Mouse (Mus musculus): ENCODE results near the gene Trem3. TPM values are rescaled to one million over a fixed set of nuclear protein-coding genes. Genes with fewer than 3 reads are reported as not detected.

Gene Trem3
- polyA plus RNA-seq (2011; ENCODE audit: insufficient read length, low read depth, missing spikeins): not detected in 2 replicates

DNA sequence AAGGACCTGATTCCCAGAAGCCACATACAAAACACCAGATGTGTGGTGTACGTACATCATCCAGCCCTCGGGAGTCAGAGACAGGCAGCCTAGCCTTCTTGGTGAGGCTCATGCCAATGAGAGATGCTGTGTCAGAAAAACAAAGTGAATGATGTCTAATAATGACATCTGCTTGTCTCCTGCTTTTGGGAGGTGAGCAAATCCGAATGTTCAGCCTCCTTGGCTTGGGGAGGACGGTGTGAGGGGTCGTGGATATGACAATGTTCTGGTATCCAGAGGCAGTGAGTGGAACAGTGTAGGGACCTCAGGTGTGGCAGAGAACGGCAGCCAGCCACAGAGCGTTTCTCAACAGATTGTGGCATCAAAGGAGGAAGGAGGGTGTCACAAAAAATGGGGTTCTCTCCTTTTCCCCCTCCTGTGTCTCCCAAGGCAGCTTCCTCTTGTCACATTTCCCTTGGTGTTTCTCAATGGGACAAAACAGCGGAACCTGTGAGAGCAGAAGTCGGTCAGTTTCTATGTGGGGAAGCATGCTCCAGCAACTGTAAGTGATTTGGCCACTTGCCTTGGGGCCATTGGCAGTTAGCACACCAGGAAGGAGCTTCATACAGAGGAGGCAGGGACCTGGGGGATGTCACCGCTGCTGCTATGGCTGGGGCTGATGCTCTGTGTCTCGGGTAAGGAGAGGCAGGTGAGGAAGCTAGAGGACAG is at the start of gene Trem3:
Gene Trem3, plus strand, starts transcription at position 557 of the 708 bp plus-strand sequence.
- no peak for TF ChIP-seq POLR2A (IDR thresholded peaks at IDR 0.05; ENCODE audit: low read depth, low read length)
- no peak for TF ChIP-seq CTCF (IDR thresholded peaks at IDR 0.05; ENCODE audit: borderline replicate concordance, insufficient read depth, low read length)

GRCm38 (mm10) chr17:48203086-48203485 is 44.5 kb upstream of the Trem3 start:
- H3K27ac ChIP-seq (ENCODE audit: insufficient read depth, low read length): no peak overlapping the region
- H3K4me3 ChIP-seq (ENCODE audit: insufficient read depth, low read length): no peak overlapping the region
- TF ChIP-seq CTCF (IDR thresholded peaks at IDR 0.05; ENCODE audit: borderline replicate concordance, insufficient read depth, low read length) (no peak), POLR2A (IDR thresholded peaks at IDR 0.05; ENCODE audit: low read depth, low read length) (no peak)
- H3K4me1 ChIP-seq (ENCODE audit: control insufficient read depth, insufficient read depth, low read length): no peaks in the 10 kb centered on the region

More for the DNA sequence above, at the start of gene Trem3:
- no peak within 1 kb of the TSS for H3K4me3 ChIP-seq (ENCODE audit: insufficient read depth, low read length)
- no peak within 1 kb of the TSS for H3K27ac ChIP-seq (ENCODE audit: insufficient read depth, low read length)
- H3K4me1 ChIP-seq (ENCODE audit: control insufficient read depth, insufficient read depth, low read length): no peaks in the 10 kb centered on the region

DNA sequence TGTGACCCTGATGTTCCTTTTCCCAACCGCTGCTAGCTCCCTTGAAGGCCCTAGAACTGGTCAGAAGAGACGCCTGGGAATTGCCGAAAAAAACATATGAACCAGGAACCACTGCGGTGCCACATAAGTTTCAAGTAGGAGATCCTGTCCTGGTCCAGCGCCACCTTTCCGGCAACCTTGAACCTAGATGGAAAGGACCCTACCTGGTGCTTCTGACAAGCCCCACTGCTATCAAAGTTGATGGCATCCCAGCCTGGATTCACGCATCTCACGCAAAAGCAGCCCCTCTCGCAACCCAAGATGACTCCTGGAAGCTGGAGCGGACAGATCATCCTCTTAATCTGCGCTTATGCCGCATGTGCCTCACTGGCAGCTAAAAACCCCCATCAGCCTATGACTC is 35.0 kb upstream of the Trem3 start:
- no peaks in the 10 kb centered on the region for H3K4me1 ChIP-seq (ENCODE audit: control insufficient read depth, insufficient read depth, low read length)
- TF ChIP-seq CTCF (IDR thresholded peaks at IDR 0.05; ENCODE audit: borderline replicate concordance, insufficient read depth, low read length) (no peak), POLR2A (IDR thresholded peaks at IDR 0.05; ENCODE audit: low read depth, low read length) (no peak)
- H3K27ac ChIP-seq (ENCODE audit: insufficient read depth, low read length): no peak overlapping the region
- H3K4me3 ChIP-seq (ENCODE audit: insufficient read depth, low read length): no peak overlapping the region

DNA sequence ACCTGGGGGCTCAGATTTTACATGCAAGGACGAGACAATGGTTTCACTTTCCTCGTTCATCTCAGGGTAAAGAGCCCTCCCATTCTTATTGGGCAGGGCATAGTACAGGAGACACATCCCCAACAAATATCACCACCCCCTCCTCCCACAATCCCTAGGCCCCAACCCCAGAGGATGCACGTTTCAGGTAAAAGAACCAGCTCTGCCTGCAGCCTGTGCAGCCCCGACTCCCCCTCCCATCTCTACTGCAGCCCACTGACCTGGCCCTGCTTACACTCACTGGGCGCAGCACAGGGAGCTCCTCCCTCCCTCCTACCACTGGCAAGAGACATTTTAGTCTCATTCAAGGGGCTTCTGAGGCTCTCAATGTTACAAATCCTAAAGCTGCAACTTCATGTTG is 34.1 kb upstream of the Trem3 start:
- Histone ChIP-seq H3K27ac (ENCODE audit: insufficient read depth, low read length) (no peak overlapping the region), H3K4me1 (ENCODE audit: control insufficient read depth, insufficient read depth, low read length) (no peaks in the 10 kb centered on the region), H3K4me3 (ENCODE audit: insufficient read depth, low read length) (no peak overlapping the region)
- TF ChIP-seq POLR2A (IDR thresholded peaks at IDR 0.05; ENCODE audit: low read depth, low read length) (no peak), CTCF (IDR thresholded peaks at IDR 0.05; ENCODE audit: borderline replicate concordance, insufficient read depth, low read length) (no peak)

GRCm38 (mm10) chr17:48215429-48215828 is 32.1 kb upstream of the Trem3 start:
- no peaks in the 10 kb centered on the region for H3K4me1 ChIP-seq (ENCODE audit: control insufficient read depth, insufficient read depth, low read length)
- H3K4me3 ChIP-seq (ENCODE audit: insufficient read depth, low read length): no peak overlapping the region
- TF ChIP-seq CTCF (IDR thresholded peaks at IDR 0.05; ENCODE audit: borderline replicate concordance, insufficient read depth, low read length): no peak
- no peak for TF ChIP-seq POLR2A (IDR thresholded peaks at IDR 0.05; ENCODE audit: low read depth, low read length)
- no peak overlapping the region for H3K27ac ChIP-seq (ENCODE audit: insufficient read depth, low read length)

- no peak overlapping the region for H3K4me3 ChIP-seq (ENCODE audit: insufficient read depth, low read length)
- no peak overlapping the region for H3K27ac ChIP-seq (ENCODE audit: insufficient read depth, low read length)
- H3K4me1 ChIP-seq (ENCODE audit: control insufficient read depth, insufficient read depth, low read length): no peaks in the 10 kb centered on the region
- TF ChIP-seq POLR2A (IDR thresholded peaks at IDR 0.05; ENCODE audit: low read depth, low read length): no peak
- TF ChIP-seq CTCF (IDR thresholded peaks at IDR 0.05; ENCODE audit: borderline replicate concordance, insufficient read depth, low read length): no peak
Measured at GRCm38 (mm10) chr17:48230680-48231079, 16.9 kb upstream of the Trem3 start.

DNA sequence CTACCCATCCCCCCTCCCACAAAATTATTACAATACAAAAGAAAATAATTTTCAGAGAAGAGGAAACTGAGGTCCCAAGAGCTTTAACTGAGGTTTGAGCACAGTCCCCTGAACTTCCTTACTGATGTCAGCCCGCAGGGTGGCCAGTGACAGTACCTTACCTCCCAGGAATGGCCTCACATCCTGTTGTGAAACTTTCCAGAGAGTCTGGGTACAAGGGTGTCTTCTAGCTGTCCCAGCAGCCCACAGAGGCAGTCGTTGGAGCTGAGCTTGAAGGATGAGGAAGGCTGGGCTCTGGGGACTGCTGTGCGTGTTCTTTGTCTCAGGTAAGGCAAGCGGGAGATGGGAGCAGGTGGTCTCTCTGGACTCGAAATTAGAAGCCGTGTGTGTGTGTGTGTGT is 15.1 kb upstream of the Trem3 start, which contains the start of gene Trem1:
Gene Trem1, plus strand, starts transcription at position 251 of the 400 bp plus-strand sequence.
- H3K4me3 ChIP-seq (ENCODE audit: insufficient read depth, low read length): no peak within 1 kb of the TSS
- no peak within 1 kb of the TSS for H3K27ac ChIP-seq (ENCODE audit: insufficient read depth, low read length)
- no peak for TF ChIP-seq CTCF (IDR thresholded peaks at IDR 0.05; ENCODE audit: borderline replicate concordance, insufficient read depth, low read length)
- TF ChIP-seq POLR2A (IDR thresholded peaks at IDR 0.05; ENCODE audit: low read depth, low read length): no peak
- H3K4me1 ChIP-seq (ENCODE audit: control insufficient read depth, insufficient read depth, low read length): no peaks in the 10 kb centered on the region

DNA sequence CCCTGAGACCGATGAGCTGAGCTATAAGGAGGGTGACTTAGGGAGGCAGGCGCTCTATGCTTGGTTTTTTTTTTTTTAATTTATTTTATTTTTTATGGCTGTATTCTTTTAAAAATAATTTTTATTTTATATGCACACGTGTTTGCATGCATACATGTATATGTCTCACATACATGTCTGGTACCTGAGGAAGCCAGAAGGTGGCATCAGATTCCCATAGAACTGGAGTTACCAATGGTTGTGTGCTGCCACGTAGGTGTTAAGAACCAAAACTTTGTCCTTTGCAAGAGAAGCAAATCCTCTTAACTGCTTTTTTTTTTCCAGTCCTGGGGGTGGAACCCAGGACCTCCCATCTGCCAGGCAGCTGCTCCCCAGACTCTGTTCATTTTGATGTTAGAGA is 13.8 kb upstream of the Trem3 start:
- TF ChIP-seq CTCF (IDR thresholded peaks at IDR 0.05; ENCODE audit: borderline replicate concordance, insufficient read depth, low read length) (no peak), POLR2A (IDR thresholded peaks at IDR 0.05; ENCODE audit: low read depth, low read length) (no peak)
- Histone ChIP-seq H3K27ac (ENCODE audit: insufficient read depth, low read length) (no peak overlapping the region), H3K4me1 (ENCODE audit: control insufficient read depth, insufficient read depth, low read length) (no peaks in the 10 kb centered on the region), H3K4me3 (ENCODE audit: insufficient read depth, low read length) (no peak overlapping the region)

DNA sequence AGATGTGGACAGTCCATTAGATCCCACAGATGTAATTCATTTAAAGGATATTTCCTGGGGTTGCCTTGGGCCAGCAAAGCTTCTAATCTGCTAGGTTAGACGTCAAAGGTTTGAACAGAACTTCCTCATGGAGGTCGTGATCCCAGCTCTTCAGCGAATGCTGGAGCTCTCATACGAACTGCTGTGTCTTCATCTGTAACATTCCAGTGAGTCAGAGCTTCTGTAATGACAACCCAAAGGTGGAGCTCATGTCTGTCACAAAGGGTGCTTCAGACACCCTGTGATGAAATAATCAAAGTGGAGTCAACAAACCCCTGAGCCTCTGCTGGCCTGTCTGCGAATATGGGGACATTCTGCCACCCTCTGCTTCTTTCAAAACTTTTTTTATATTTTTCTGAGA is 13.0 kb upstream of the Trem3 start:
- Histone ChIP-seq H3K4me3 (ENCODE audit: insufficient read depth, low read length) (no peak overlapping the region), H3K4me1 (ENCODE audit: control insufficient read depth, insufficient read depth, low read length) (no peaks in the 10 kb centered on the region), H3K27ac (ENCODE audit: insufficient read depth, low read length) (no peak overlapping the region)
- no peak for TF ChIP-seq POLR2A (IDR thresholded peaks at IDR 0.05; ENCODE audit: low read depth, low read length)

DNA sequence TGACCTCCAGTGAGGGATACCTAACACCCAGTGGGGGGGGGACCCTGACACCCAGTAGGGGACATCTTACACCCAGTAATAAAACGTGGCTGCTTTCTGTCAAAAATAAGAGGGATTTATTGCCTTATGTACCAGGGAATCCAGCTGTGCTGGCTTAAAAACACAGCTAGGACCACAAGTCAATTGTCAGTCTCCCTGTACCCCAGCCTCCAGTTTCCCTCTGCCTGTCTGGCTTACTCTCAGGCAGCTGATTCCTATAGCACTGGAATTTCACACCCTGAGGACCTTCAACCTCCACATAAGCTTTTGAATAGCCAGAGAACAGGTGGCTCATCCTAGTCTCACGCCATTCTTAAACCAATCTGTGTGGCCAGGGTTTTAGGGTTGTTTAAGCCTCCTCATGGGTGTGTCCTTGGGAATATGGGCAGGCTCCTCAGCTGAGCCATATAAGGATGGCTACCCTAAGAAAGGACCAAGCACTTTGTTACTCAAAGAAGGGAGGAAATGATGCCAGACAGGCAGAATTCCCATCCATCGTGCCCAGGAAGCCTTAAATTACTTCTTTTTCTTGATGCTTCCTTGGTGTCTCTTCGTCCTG is 11.7 kb upstream of the Trem3 start:
- TF ChIP-seq CTCF (IDR thresholded peaks at IDR 0.05; ENCODE audit: borderline replicate concordance, insufficient read depth, low read length): no peak
- no peak for TF ChIP-seq POLR2A (IDR thresholded peaks at IDR 0.05; ENCODE audit: low read depth, low read length)
- H3K4me1 ChIP-seq (ENCODE audit: control insufficient read depth, insufficient read depth, low read length): no peaks in the 10 kb centered on the region
- H3K27ac ChIP-seq (ENCODE audit: insufficient read depth, low read length): no peak overlapping the region
- H3K4me3 ChIP-seq (ENCODE audit: insufficient read depth, low read length): no peak overlapping the region
